ENCODE assay signal across 7 mouse cellular contexts in the genomic region with DNA sequence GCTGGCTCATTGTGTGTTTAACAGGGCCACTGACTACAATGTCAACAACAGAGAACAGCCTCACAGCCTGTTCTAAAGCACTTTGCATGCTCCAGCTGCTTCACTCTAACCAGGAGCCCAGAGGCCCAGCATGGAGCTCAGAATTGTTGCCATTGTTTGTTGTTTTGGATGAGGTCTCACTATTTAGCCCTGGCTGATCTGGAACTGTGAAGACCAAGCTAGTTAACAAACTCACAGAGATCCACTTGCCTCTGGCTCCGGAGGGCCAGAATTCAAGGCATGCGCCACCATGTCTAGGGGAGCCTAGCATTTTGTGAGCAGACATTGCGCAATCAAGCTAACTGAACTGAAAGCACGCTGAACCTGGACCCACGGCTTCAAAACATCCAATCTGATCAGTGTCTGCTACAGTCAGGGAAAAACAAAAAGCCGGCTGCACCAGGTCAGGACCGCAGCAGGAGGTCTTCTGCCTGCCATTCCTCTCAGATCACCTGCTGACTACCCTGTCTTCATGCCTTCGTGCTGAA. TPM values are rescaled to one million over a fixed set of nuclear protein-coding genes. Genes with fewer than 3 reads are reported as not detected.
DNase-seq lines count a peak whose midpoint lies in the region; ATAC-seq lines count a peak whose summit lies in the region.

No protein-coding gene starts in this region.

- no peak overlapping the region for H3K4me3 ChIP-seq in heart, embryonic 10.5 days
- H3K4me3 ChIP-seq in midbrain, embryonic 14.5 days (replicated peaks; ENCODE audit: low read depth, low read length) = no peak overlapping the region

- peak overlapping the region; percentile 38; the same call in 1 of the 2 replicates for H3K27ac ChIP-seq in heart, embryonic 10.5 days
- no peak overlapping the region for H3K27ac ChIP-seq in midbrain, embryonic 14.5 days (replicated peaks; ENCODE audit: low read depth, low read length)

- H3K36me3 ChIP-seq in heart, embryonic 10.5 days = no peaks in the 10 kb centered on the region
- H3K36me3 ChIP-seq in midbrain, embryonic 14.5 days (ENCODE audit: control insufficient read depth, insufficient read depth, low read length) = no peaks in the 10 kb centered on the region

- H3K9ac ChIP-seq in midbrain, embryonic 14.5 days (replicated peaks; ENCODE audit: low read length) = no peak overlapping the region

- 29% methylated on average over 8 of the region's 8 CpGs for WGBS in heart, embryonic 10.5 days
- 23% methylated on average over 8 of the region's 8 CpGs for WGBS in midbrain, embryonic 14.5 days

- no peaks in the 10 kb centered on the region for H3K27me3 ChIP-seq in heart, embryonic 10.5 days (ENCODE audit: insufficient read depth, poor library complexity, severe bottlenecking)
- no peaks in the 10 kb centered on the region for H3K27me3 ChIP-seq in midbrain, embryonic 14.5 days (ENCODE audit: control insufficient read depth, insufficient read depth, low read length)

- no peak for ATAC-seq in midbrain, embryonic 14.5 days (ENCODE audit: low FRiP score, low TSS enrichment)

- DNase-seq in 3T3-L1 (ENCODE audit: low read depth, low spot score) (peak; percentile 5), 416B (ENCODE audit: low read depth) (peak; percentile 50)
- no peak for DNase-seq in heart, embryonic 10.5 days (ENCODE audit: low spot score)
- peak; percentile 19 to 32 for DNase-seq in kidney, postnatal 4 days
- DNase-seq in midbrain, embryonic 14.5 days = peak; percentile 31
- DNase-seq in natural killer cell, adult 2 months (ENCODE audit: low spot score in 2 of 2) = no peak
- no peak for DNase-seq in gastrocnemius, adult 18-20 months (ENCODE audit: low spot score)

- no peak overlapping the region for H3K4me2 ChIP-seq in midbrain, embryonic 14.5 days (ENCODE audit: low read length)

- no peaks in the 10 kb centered on the region for H3K9me3 ChIP-seq in heart, embryonic 10.5 days
- H3K9me3 ChIP-seq in midbrain, embryonic 14.5 days (ENCODE audit: control insufficient read depth, low read length) = no peaks in the 10 kb centered on the region

- peaks cover 14% of the 10 kb centered on the region for H3K4me1 ChIP-seq in heart, embryonic 10.5 days
- H3K4me1 ChIP-seq in midbrain, embryonic 14.5 days (ENCODE audit: control insufficient read depth, insufficient read depth, low read length) = no peaks in the 10 kb centered on the region

RNA-seq across cellular contexts. Expression of a gene that starts 4.6 kb away (rescaled TPM):
- polyA plus RNA-seq in heart, embryonic 10.5 days (2016; fragmentation: Nextera tagmentation; extraction: Ambion mirVana) = 52.3 and 63.1 TPM in 2 replicates
- polyA plus RNA-seq in midbrain, embryonic 14.5 days (2014; fragmentation: Nextera tagmentation; extraction: Ambion mirVana) = 59.4 and 90.4 TPM in 2 replicates
- total RNA-seq in gastrocnemius, adult 18-20 months (2021) = 10 to 100 TPM; 16.9 to 18.7 TPM

RNA-seq across cellular contexts. Expression of a gene that starts 41.9 kb away (rescaled TPM):
- 5.1 and 6.5 TPM in 2 replicates for polyA plus RNA-seq in heart, embryonic 10.5 days (2016; fragmentation: Nextera tagmentation; extraction: Ambion mirVana)
- polyA plus RNA-seq in midbrain, embryonic 14.5 days (2014; fragmentation: Nextera tagmentation; extraction: Ambion mirVana) = 0.73 and 0.99 TPM in 2 replicates
- 1 to 10 TPM; 4.7 to 5.2 TPM for total RNA-seq in gastrocnemius, adult 18-20 months (2021)

RNA-seq across cellular contexts. Expression of a gene that starts 58.7 kb away (rescaled TPM):
- polyA plus RNA-seq in heart, embryonic 10.5 days (2016; fragmentation: Nextera tagmentation; extraction: Ambion mirVana) = 914 and 925 TPM in 2 replicates
- 906 and 1,582 TPM in 2 replicates for polyA plus RNA-seq in midbrain, embryonic 14.5 days (2014; fragmentation: Nextera tagmentation; extraction: Ambion mirVana)
- total RNA-seq in gastrocnemius, adult 18-20 months (2021) = 100 to 1,000 TPM; 747 to 765 TPM

Comparison
In these comparisons a context has a peak if more than half of its experiments do, and no peak if none do; other contexts are left out.
1. DNase-seq: peak in 3T3-L1 (single experiment), 416B (single experiment), kidney, postnatal 4 days (2 of 2) and midbrain, embryonic 14.5 days (single experiment); none in heart, embryonic 10.5 days (single experiment), natural killer cell, adult 2 months (0 of 2) and gastrocnemius, adult 18-20 months (single experiment).